Mouse (Mus musculus): Measurements from ENCODE around the gene Kcns1.
"Not testable (repeated sequence)": the region's sequence is repeated elsewhere in the genome, so short reads cannot be mapped to it uniquely, and the experiment has no call there.

Gene Kcns1

GRCm38 (mm10) chr2:164170902-164171301 lies at the start of gene Kcns1:
Kcns1 (minus strand) TSS chr2:164171113.
- DNase-seq (ENCODE audit: low spot score in 2 of 2), result no peak

GRCm38 (mm10) chr2:164219295-164219694 lies 48.4 kb upstream of the Kcns1 start:
- no peak for DNase-seq (ENCODE audit: low spot score in 2 of 2)

- no peak for DNase-seq (ENCODE audit: low spot score in 2 of 2)
Measured at GRCm38 (mm10) chr2:164212711-164213110, 41.8 kb upstream of the Kcns1 start.

- DNase-seq (ENCODE audit: low spot score in 2 of 2), result no peak
Measured at GRCm38 (mm10) chr2:164210892-164211291, 40.0 kb upstream of the Kcns1 start.

- no peak for DNase-seq (ENCODE audit: low spot score in 2 of 2)
Measured at GRCm38 (mm10) chr2:164206676-164207075, 35.8 kb upstream of the Kcns1 start.

- not testable (repeated sequence) for DNase-seq (ENCODE audit: low spot score in 2 of 2)
Measured at GRCm38 (mm10) chr2:164206011-164206410, 35.1 kb upstream of the Kcns1 start.

GRCm38 (mm10) chr2:164199626-164200327 lies 28.9 kb upstream of the Kcns1 start, which contains the start of gene Wfdc15a:
Wfdc15a (minus strand) TSS chr2:164200130.
- DNase-seq (ENCODE audit: low spot score in 2 of 2), result no peak

- DNase-seq (ENCODE audit: low spot score in 2 of 2), result no peak
Measured at GRCm38 (mm10) chr2:164196700-164196990, 25.7 kb upstream of the Kcns1 start.

- DNase-seq (ENCODE audit: low spot score in 2 of 2), result no peak
Measured at GRCm38 (mm10) chr2:164195971-164196699, 25.2 kb upstream of the Kcns1 start.

- DNase-seq (ENCODE audit: low spot score in 2 of 2), result no peak
Measured at GRCm38 (mm10) chr2:164194959-164195630, 24.2 kb upstream of the Kcns1 start.

GRCm38 (mm10) chr2:164192279-164192678 lies 21.4 kb upstream of the Kcns1 start:
- no peak for DNase-seq (ENCODE audit: low spot score in 2 of 2)

- DNase-seq (ENCODE audit: low spot score in 2 of 2), result no peak
Measured at GRCm38 (mm10) chr2:164190576-164190975, 19.7 kb upstream of the Kcns1 start, which contains the start of gene Wfdc12. Wfdc12 (minus strand) TSS chr2:164190608.

GRCm38 (mm10) chr2:164188722-164189121 lies 17.8 kb upstream of the Kcns1 start:
- no peak for DNase-seq (ENCODE audit: low spot score in 2 of 2)

GRCm38 (mm10) chr2:164184145-164184719 lies 13.3 kb upstream of the Kcns1 start:
- no peak for DNase-seq (ENCODE audit: low spot score in 2 of 2)

- DNase-seq (ENCODE audit: low spot score in 2 of 2), result no peak
Measured at GRCm38 (mm10) chr2:164183340-164183739, 12.4 kb upstream of the Kcns1 start.

- peak in 1 of 2 experiments; percentile 0 for DNase-seq (ENCODE audit: low spot score in 2 of 2)
Measured at GRCm38 (mm10) chr2:164182692-164183255, 11.9 kb upstream of the Kcns1 start, which contains the start of gene Wfdc5. Wfdc5 (minus strand) TSS chr2:164182742.

- DNase-seq (ENCODE audit: low spot score in 2 of 2), result no peak
Measured at GRCm38 (mm10) chr2:164180770-164181169, 9.9 kb upstream of the Kcns1 start.

GRCm38 (mm10) chr2:164180124-164180523 lies 9.2 kb upstream of the Kcns1 start:
- DNase-seq (ENCODE audit: low spot score in 2 of 2), result no peak

- DNase-seq (ENCODE audit: low spot score in 2 of 2), result no peak
Measured at GRCm38 (mm10) chr2:164177831-164178230, 6.9 kb upstream of the Kcns1 start.

GRCm38 (mm10) chr2:164175850-164176249 lies 4.9 kb upstream of the Kcns1 start:
- DNase-seq (ENCODE audit: low spot score in 2 of 2), result no peak

- DNase-seq (ENCODE audit: low spot score in 2 of 2), result peak; percentile 50 to 72
Measured at GRCm38 (mm10) chr2:164174649-164175395, 3.9 kb upstream of the Kcns1 start.

All from frontal cortex, postnatal 10 days (tissue).